Mouse (Mus musculus): ENCODE results near the gene Gm49383. TPM values are rescaled to one million over a fixed set of nuclear protein-coding genes. Genes with fewer than 3 reads are reported as not detected.

Gm49383 gene
- total RNA-seq, 1 experiment: 11.7 TPM

DNA sequence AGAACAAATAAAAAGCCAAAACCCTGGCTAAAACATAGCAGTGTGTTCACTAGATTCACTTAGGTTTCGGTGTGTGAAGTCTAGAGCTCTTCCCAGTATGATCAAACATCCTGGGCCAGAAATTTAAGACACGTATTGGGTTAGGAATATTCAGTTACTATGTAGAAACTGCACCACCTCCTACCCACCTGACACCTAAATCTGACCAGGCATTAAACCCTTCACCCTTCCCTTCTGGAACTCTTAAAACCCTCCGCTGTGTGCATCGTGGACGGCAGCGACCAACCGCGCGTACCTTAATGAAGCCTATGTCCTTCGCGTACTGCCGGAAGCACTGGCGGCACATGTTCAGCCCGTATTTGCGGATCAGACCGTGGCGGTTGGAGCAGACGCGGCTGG lies 38.5 kb downstream of the Gm49383 start:
- in situ Hi-C loops (cut with MboI; ENCODE audit: low sequenced_read_pairs in 2 of 2, unreplicated experiment in 2 of 2): no loop called here
- no peak for DNase-seq (ENCODE audit: low read depth, low spot score)
- TF ChIP-seq ZC3H11A (IDR thresholded peaks at IDR 0.05; ENCODE audit: borderline replicate concordance, low read depth, low read length): no peak
- no peak for TF ChIP-seq ZNF384 (IDR thresholded peaks at IDR 0.05; ENCODE audit: low read depth, low read length)
- TF ChIP-seq MAFK (IDR thresholded peaks at IDR 0.05; ENCODE audit: insufficient read depth, low read depth, low read length): no peak
- TF ChIP-seq CHD2 (IDR thresholded peaks at IDR 0.05; ENCODE audit: low read depth, low read length): no peak
- TF ChIP-seq HCFC1 (IDR thresholded peaks at IDR 0.05; ENCODE audit: borderline replicate concordance, insufficient read depth, low read length): no peak

GRCm38 (mm10) chr12:69157107-69157506 lies 39.8 kb downstream of the Gm49383 start:
- no peaks in the 10 kb centered on the region for H3K9me3 ChIP-seq (ENCODE audit: control insufficient read depth, insufficient read depth, low read depth, low read length)
- TF ChIP-seq ZC3H11A (IDR thresholded peaks at IDR 0.05; ENCODE audit: borderline replicate concordance, low read depth, low read length) (no peak), ZNF384 (IDR thresholded peaks at IDR 0.05; ENCODE audit: low read depth, low read length) (no peak), CHD2 (IDR thresholded peaks at IDR 0.05; ENCODE audit: low read depth, low read length) (no peak; the same call in 1 of the 2 replicates)
- peak overlapping the region; percentile 41; the same call in 1 of the 2 replicates for H3K27ac ChIP-seq (ENCODE audit: insufficient read depth, low read depth, low read length, poor library complexity, severe bottlenecking)
- peaks cover 14% of the 10 kb centered on the region for H3K36me3 ChIP-seq (ENCODE audit: control insufficient read depth, insufficient read depth, low read length, poor library complexity, severe bottlenecking)
- no peak for DNase-seq (ENCODE audit: low read depth, low spot score)
- peak overlapping the region; percentile 2 to 86; a peak in 1 of 4 replicates for H3K4me3 ChIP-seq (ENCODE audit: insufficient read depth in 1 of 2, low read depth in 1 of 2, low read length in 2 of 2, poor library complexity in 1 of 2, severe bottlenecking in 1 of 2)
- peaks cover 0 to 4% of the 10 kb centered on the region in 2 experiments; a peak in 2 of 4 replicates for H3K4me1 ChIP-seq (ENCODE audit: control insufficient read depth in 2 of 2, insufficient read depth in 2 of 2, low read length in 2 of 2, poor library complexity in 1 of 2)
- in situ Hi-C loops (cut with MboI; ENCODE audit: low sequenced_read_pairs in 2 of 2, unreplicated experiment in 2 of 2): no loop called here
- H3K9ac ChIP-seq (ENCODE audit: insufficient read depth, low read depth, low read length, poor library complexity, severe bottlenecking): peak overlapping the region; percentile 92; the same call in 1 of the 2 replicates

More for the DNA sequence above, 38.5 kb downstream of the Gm49383 start:
- Histone ChIP-seq H3K9ac (ENCODE audit: insufficient read depth, low read depth, low read length, poor library complexity, severe bottlenecking) (peak overlapping the region; percentile 92), H3K4me1 (ENCODE audit: control insufficient read depth in 2 of 2, insufficient read depth in 2 of 2, low read length in 2 of 2, poor library complexity in 1 of 2) (peaks cover 0 to 5% of the 10 kb centered on the region in 2 experiments; a peak in 2 of 4 replicates), H3K4me3 (ENCODE audit: insufficient read depth in 1 of 2, low read depth in 1 of 2, low read length in 2 of 2, poor library complexity in 1 of 2, severe bottlenecking in 1 of 2) (peak overlapping the region; percentile 86 to 98), H3K9me3 (ENCODE audit: control insufficient read depth, insufficient read depth, low read depth, low read length) (no peaks in the 10 kb centered on the region), H3K36me3 (ENCODE audit: control insufficient read depth, insufficient read depth, low read length, poor library complexity, severe bottlenecking) (peaks cover 14% of the 10 kb centered on the region), H3K27ac (ENCODE audit: insufficient read depth, low read depth, low read length, poor library complexity, severe bottlenecking) (peak overlapping the region; percentile 89)

- Histone ChIP-seq H3K4me3 (ENCODE audit: insufficient read depth in 1 of 2, low read depth in 1 of 2, low read length in 2 of 2, poor library complexity in 1 of 2, severe bottlenecking in 1 of 2) (no peak overlapping the region), H3K36me3 (ENCODE audit: control insufficient read depth, insufficient read depth, low read length, poor library complexity, severe bottlenecking) (peaks cover 14% of the 10 kb centered on the region), H3K27ac (ENCODE audit: insufficient read depth, low read depth, low read length, poor library complexity, severe bottlenecking) (no peak overlapping the region), H3K9me3 (ENCODE audit: control insufficient read depth, insufficient read depth, low read depth, low read length) (no peaks in the 10 kb centered on the region), H3K4me1 (ENCODE audit: control insufficient read depth in 2 of 2, insufficient read depth in 2 of 2, low read length in 2 of 2, poor library complexity in 1 of 2) (peaks cover 0 to 4% of the 10 kb centered on the region in 2 experiments; a peak in 2 of 4 replicates), H3K9ac (ENCODE audit: insufficient read depth, low read depth, low read length, poor library complexity, severe bottlenecking) (no peak overlapping the region)
- TF ChIP-seq ZC3H11A (IDR thresholded peaks at IDR 0.05; ENCODE audit: borderline replicate concordance, low read depth, low read length) (no peak), ZNF384 (IDR thresholded peaks at IDR 0.05; ENCODE audit: low read depth, low read length) (no peak), CHD2 (IDR thresholded peaks at IDR 0.05; ENCODE audit: low read depth, low read length) (no peak), HCFC1 (IDR thresholded peaks at IDR 0.05; ENCODE audit: borderline replicate concordance, insufficient read depth, low read length) (no peak), MAFK (IDR thresholded peaks at IDR 0.05; ENCODE audit: insufficient read depth, low read depth, low read length) (no peak)
- no peak for DNase-seq (ENCODE audit: low read depth, low spot score)
- in situ Hi-C loops (cut with MboI; ENCODE audit: low sequenced_read_pairs in 2 of 2, unreplicated experiment in 2 of 2): no loop called here
Measured at GRCm38 (mm10) chr12:69156436-69156835, 40.5 kb downstream of the Gm49383 start.

GRCm38 (mm10) chr12:69155923-69156322 lies 41.0 kb downstream of the Gm49383 start:
- Histone ChIP-seq H3K27ac (ENCODE audit: insufficient read depth, low read depth, low read length, poor library complexity, severe bottlenecking) (no peak overlapping the region), H3K36me3 (ENCODE audit: control insufficient read depth, insufficient read depth, low read length, poor library complexity, severe bottlenecking) (peaks cover 14% of the 10 kb centered on the region), H3K9me3 (ENCODE audit: control insufficient read depth, insufficient read depth, low read depth, low read length) (no peaks in the 10 kb centered on the region), H3K9ac (ENCODE audit: insufficient read depth, low read depth, low read length, poor library complexity, severe bottlenecking) (no peak overlapping the region), H3K4me1 (ENCODE audit: control insufficient read depth in 2 of 2, insufficient read depth in 2 of 2, low read length in 2 of 2, poor library complexity in 1 of 2) (peaks cover 0 to 4% of the 10 kb centered on the region in 2 experiments; a peak in 2 of 4 replicates), H3K4me3 (ENCODE audit: insufficient read depth in 1 of 2, low read depth in 1 of 2, low read length in 2 of 2, poor library complexity in 1 of 2, severe bottlenecking in 1 of 2) (no peak overlapping the region)
- no peak for DNase-seq (ENCODE audit: low read depth, low spot score)
- no peak for TF ChIP-seq ZNF384 (IDR thresholded peaks at IDR 0.05; ENCODE audit: low read depth, low read length)
- no peak for TF ChIP-seq MAFK (IDR thresholded peaks at IDR 0.05; ENCODE audit: insufficient read depth, low read depth, low read length)
- TF ChIP-seq HCFC1 (IDR thresholded peaks at IDR 0.05; ENCODE audit: borderline replicate concordance, insufficient read depth, low read length): no peak
- TF ChIP-seq CHD2 (IDR thresholded peaks at IDR 0.05; ENCODE audit: low read depth, low read length): no peak
- TF ChIP-seq ZC3H11A (IDR thresholded peaks at IDR 0.05; ENCODE audit: borderline replicate concordance, low read depth, low read length): no peak
- in situ Hi-C loops (cut with MboI; ENCODE audit: low sequenced_read_pairs in 2 of 2, unreplicated experiment in 2 of 2): no loop called here
